Mouse (Mus musculus) midbrain, embryonic 13.5 days (tissue): ENCODE measurements at regions not wholly inside any gene's neighbourhood (a gene's known extent, or its start where the extent isn't known, plus 50 kb on each side); places are given as distances from the start of the nearest gene placed in this dataset.

Source experiments
- ATAC-seq: fragments of 200-750 bp; cut with Nextera tagmentation; 2 replicates; pipeline ENCODE4 v1.8.0; 2017; ENCODE audit warnings: mild to moderate bottlenecking, moderate TSS enrichment, moderate library complexity
- H3K27ac ChIP-seq: fragments of 300-500 bp; sonication (generic); 2 replicates; pipeline ENCODE4 v1.5.1; 2015; ENCODE audit warnings: inconsistent platforms, mild to moderate bottlenecking, moderate library complexity
- H3K27me3 ChIP-seq: fragments of 300-500 bp; sonication (generic); 2 replicates; pipeline ENCODE4 v1.6.1; 2015; ENCODE audit warnings: mild to moderate bottlenecking, inconsistent platforms
- H3K36me3 ChIP-seq: fragments of 300-500 bp; sonication (generic); 2 replicates; pipeline ENCODE4 v1.6.1; 2015; ENCODE audit warnings: mild to moderate bottlenecking, inconsistent platforms
- H3K4me1 ChIP-seq: fragments of 300-500 bp; sonication (generic); replicated peaks from 2 replicates; pipeline ENCODE4 v1.6.1; 2015; ENCODE audit warnings: inconsistent platforms
- H3K4me2 ChIP-seq: fragments of 300-500 bp; sonication (generic); replicated peaks from 2 replicates; pipeline ENCODE4 v1.6.1; 2015; ENCODE audit warnings: moderate library complexity, mild to moderate bottlenecking, inconsistent platforms
- H3K4me3 ChIP-seq: fragments of 300-500 bp; sonication (generic); replicated peaks from 2 replicates; pipeline ENCODE4 v1.5.1; 2015; ENCODE audit warnings: mild to moderate bottlenecking, inconsistent platforms
- H3K9ac ChIP-seq: fragments of 300-500 bp; sonication (generic); replicated peaks from 2 replicates; pipeline ENCODE4 v1.6.1; 2015; ENCODE audit warnings: mild to moderate bottlenecking, inconsistent platforms
- H3K9me3 ChIP-seq: fragments of 300-500 bp; sonication (generic); 2 replicates; pipeline ENCODE4 v1.6.1; 2016; ENCODE audit warnings: mild to moderate bottlenecking, inconsistent platforms
- WGBS: fragments of 180-500 bp; shearing (Covaris S2); methylation state at CpG from one replicate; pipeline ENCODE4 v1.1.7; 2015; 5-methylcytosine and 5-hydroxymethylcytosine counted together

DNA sequence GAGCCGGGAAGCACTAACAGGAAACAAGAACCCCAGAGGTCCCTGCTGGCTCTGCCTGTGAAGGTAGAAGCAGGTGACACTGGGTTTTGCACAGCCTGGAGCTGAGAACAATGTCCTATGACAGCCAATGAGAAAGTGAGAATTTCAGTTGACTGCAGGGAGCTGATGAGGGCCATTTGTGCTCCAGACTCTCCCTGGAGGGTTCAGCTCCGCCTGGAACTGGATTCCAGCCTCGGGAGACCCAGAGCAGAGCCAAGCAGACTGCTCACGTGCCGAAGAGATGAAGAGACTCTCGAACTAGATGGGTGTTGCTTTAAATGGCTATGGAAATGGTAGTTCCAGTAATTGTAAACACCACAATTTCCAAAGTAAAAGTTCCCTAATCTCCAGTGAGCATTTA lies 93.5 kb downstream of the Cand1 start:
- 74% methylated on average over 6 of the region's 6 CpGs for WGBS
- no peak overlapping the region for H3K4me2 ChIP-seq
- H3K36me3 ChIP-seq, result no peaks in the 10 kb centered on the region
- no peak for ATAC-seq
- H3K4me1 ChIP-seq, result no peaks in the 10 kb centered on the region
- no peak overlapping the region for H3K4me3 ChIP-seq
- no peaks in the 10 kb centered on the region for H3K27me3 ChIP-seq
- H3K27ac ChIP-seq, result no peak overlapping the region
- no peak overlapping the region for H3K9ac ChIP-seq
- no peaks in the 10 kb centered on the region for H3K9me3 ChIP-seq

DNA sequence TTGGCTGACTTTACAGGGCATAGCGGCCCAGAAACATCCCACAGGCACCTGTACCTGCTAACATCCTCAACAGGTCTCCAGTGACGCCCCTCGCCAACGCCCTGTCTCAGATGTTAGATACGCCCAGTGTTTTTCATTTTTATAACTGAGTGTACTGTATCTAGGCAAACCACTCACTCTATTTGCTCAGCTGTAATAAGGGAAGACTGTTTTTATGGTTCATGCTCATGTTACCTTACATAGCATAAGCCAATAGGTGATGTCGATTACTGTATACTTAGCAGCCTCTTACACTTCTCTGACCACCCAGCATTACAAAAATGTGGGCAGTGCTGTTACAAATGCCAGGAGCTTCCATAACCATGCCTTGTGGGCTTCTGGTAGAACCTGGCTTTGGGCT lies 97.0 kb downstream of the Cand1 start:
- no peak for ATAC-seq
- no peak overlapping the region for H3K4me3 ChIP-seq
- H3K27ac ChIP-seq, result no peak overlapping the region
- no peak overlapping the region for H3K4me2 ChIP-seq
- WGBS, result 94% methylated on average over 6 of the region's 6 CpGs
- H3K9me3 ChIP-seq, result no peaks in the 10 kb centered on the region
- H3K4me1 ChIP-seq, result no peaks in the 10 kb centered on the region
- no peaks in the 10 kb centered on the region for H3K36me3 ChIP-seq
- H3K9ac ChIP-seq, result no peak overlapping the region
- no peaks in the 10 kb centered on the region for H3K27me3 ChIP-seq

DNA sequence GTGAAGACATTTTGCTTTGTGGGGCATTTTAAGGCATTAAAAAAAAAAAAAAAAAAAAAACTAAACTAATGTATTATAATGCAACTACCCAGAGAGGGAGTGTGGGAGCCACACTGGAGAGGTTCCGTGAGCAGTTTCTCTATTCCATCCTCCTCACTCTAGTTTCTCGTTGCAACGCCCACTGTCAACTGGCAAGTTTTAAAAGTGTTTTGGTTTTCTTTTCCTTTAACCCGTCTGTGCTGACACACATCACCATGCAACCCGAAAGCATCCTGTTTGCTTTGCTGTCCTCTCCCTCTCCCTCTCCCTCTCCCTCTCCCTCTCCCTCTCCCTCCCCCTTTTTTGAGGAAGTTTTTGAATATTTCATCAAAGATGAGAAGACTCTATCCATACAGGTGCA lies 97.5 kb downstream of the Cand1 start:
- Histone ChIP-seq H3K27me3 (no peaks in the 10 kb centered on the region), H3K36me3 (no peaks in the 10 kb centered on the region), H3K27ac (no peak overlapping the region), H3K9me3 (no peaks in the 10 kb centered on the region), H3K9ac (no peak overlapping the region), H3K4me1 (no peaks in the 10 kb centered on the region), H3K4me2 (no peak overlapping the region), H3K4me3 (no peak overlapping the region)
- WGBS, result 90% methylated on average over 5 of the region's 5 CpGs
- ATAC-seq, result no peak

DNA sequence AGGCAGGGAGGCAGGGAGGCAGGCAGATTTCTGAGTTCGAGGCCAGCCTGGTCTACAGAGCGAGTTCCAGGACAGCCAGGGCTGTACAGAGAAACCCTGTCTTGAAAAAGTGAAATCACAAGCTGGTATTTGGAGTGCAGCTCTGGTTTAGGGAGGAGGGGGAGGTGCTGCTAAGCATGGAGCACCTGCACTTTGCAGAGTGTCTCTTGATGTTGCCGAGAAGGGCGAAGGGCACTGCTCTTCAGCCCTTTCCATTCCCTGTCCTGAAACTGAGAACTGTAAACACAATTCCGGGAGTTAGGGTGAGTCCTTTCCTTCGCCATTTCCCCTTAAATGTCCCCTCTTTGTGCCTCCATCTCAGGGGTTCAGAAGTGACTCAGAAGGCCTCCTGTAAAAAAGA lies 101.6 kb downstream of the Cand1 start:
- no peaks in the 10 kb centered on the region for H3K27me3 ChIP-seq
- H3K9ac ChIP-seq, result no peak overlapping the region
- H3K27ac ChIP-seq, result no peak overlapping the region
- H3K4me3 ChIP-seq, result no peak overlapping the region
- H3K4me2 ChIP-seq, result no peak overlapping the region
- 80% methylated on average over 6 of the region's 6 CpGs for WGBS
- ATAC-seq, result no peak
- no peaks in the 10 kb centered on the region for H3K9me3 ChIP-seq
- H3K4me1 ChIP-seq, result no peaks in the 10 kb centered on the region
- H3K36me3 ChIP-seq, result no peaks in the 10 kb centered on the region

DNA sequence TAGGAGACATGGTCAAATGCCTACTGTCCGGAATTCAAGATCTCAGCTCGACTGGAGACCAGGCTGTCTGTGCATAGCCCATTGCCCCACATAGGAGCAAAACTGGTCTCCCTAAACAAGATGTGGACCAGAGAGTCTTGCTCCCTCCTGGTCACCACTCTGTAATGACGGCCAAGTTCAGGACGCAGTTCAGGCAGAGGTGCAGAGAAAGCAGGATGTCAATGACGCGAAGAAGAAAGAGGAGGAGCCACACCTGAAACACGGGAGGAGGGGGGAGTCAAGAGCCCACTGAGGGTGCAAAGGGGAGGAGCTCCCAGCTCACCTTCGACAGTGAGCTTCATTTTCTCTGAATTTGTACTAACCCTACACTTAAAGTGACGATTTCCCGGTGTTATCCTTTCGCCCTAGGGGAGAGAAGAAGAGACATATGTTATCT lies 104.3 kb downstream of the Cand1 start:
- Histone ChIP-seq H3K4me1 (peaks cover 8% of the 10 kb centered on the region), H3K9me3 (no peaks in the 10 kb centered on the region), H3K36me3 (no peaks in the 10 kb centered on the region), H3K9ac (no peak overlapping the region), H3K4me2 (no peak overlapping the region), H3K4me3 (no peak overlapping the region), H3K27me3 (no peaks in the 10 kb centered on the region), H3K27ac (no peak overlapping the region)
- no peak for ATAC-seq
- 63% methylated on average over 11 of the region's 11 CpGs for WGBS

DNA sequence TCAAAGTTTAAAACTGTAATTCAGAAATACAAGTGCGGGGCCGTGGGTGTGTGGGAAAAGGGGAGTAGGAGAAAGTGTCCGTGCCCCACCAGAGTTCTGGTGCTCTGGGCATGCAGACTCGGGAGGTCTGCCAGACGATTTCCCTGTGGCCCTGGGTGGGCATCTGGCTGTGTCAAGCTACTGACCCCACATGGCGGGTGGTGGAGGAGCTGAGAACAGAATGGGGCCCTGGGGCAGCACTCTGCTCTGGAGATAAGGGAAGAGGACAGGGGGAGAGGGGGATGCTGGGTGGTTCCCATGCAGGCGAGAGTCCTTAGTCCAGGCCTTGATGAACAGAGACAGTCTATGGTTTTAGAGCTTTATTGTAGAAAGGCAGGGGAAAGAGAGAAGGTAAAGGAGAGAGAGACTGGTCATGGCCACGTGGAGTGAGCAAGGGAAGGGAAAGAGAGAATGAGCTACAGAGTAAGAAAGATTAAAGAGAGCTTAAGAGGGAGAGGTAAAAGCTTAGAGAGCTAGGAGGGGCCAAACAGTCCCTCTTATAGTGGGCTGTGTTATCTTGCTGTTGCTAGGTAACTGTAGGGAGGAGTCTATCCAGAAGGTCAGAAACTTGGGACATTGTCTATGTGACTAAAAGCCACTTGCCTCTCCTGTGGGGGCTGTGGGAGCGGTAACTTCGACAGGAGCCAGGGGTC lies 104.9 kb downstream of the Cand1 start:
- H3K4me3 ChIP-seq, result no peak overlapping the region
- no peak overlapping the region for H3K9ac ChIP-seq
- ATAC-seq, result no peak
- H3K4me1 ChIP-seq, result peaks cover 8% of the 10 kb centered on the region
- H3K27me3 ChIP-seq, result no peaks in the 10 kb centered on the region
- 48% methylated on average over 10 of the region's 10 CpGs for WGBS
- no peaks in the 10 kb centered on the region for H3K36me3 ChIP-seq
- no peak overlapping the region for H3K4me2 ChIP-seq
- H3K27ac ChIP-seq, result no peak overlapping the region
- no peaks in the 10 kb centered on the region for H3K9me3 ChIP-seq

DNA sequence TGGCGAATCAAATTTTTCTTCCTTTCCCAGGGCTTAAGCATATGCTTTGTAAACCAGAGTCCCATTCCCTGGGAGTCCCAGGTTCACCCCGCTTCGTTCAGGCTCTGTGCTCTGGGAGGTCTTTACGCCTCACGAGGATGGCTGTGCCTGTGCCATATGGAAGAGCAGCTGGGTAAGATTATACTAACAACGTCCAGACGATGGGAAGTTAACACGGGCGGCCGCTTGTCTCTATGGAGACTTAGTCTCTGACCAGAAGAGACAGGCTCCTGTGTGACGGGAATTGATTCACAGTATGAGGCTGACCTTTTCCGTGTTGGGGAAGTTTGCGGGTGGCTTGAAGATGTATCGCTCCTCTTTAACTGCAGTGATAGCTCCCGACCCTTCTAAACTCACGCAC lies 107.9 kb downstream of the Cand1 start:
- H3K9me3 ChIP-seq, result no peaks in the 10 kb centered on the region
- H3K4me3 ChIP-seq, result no peak overlapping the region
- no peaks in the 10 kb centered on the region for H3K36me3 ChIP-seq
- H3K9ac ChIP-seq, result no peak overlapping the region
- ATAC-seq, result peak; percentile 80
- no peak overlapping the region for H3K27ac ChIP-seq
- H3K4me1 ChIP-seq, result peaks cover 8% of the 10 kb centered on the region
- no peaks in the 10 kb centered on the region for H3K27me3 ChIP-seq
- peak overlapping the region; percentile 33 for H3K4me2 ChIP-seq
- 36% methylated on average over 16 of the region's 16 CpGs for WGBS

DNA sequence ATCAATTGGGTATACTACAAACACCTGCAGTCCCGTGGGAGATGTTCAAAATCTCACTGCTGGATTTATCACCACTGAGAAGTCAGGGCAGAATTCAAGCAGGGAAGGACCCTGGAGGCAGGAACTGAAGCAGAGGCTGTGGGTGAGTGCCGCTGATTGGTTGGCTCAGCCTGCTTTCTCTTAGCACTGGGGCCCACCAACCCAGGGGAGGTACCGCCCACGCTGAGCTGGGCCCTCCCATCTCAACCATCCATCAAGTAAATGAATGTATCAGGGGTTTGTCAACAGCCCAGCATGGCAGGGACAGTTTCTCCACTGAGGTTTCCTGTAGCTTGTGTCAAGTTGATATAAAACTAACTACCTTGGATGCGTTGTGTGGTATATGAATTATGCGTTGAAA lies 109.2 kb downstream of the Cand1 start:
- no peak overlapping the region for H3K9ac ChIP-seq
- 89% methylated on average over 6 of the region's 6 CpGs for WGBS
- ATAC-seq, result no peak
- H3K27ac ChIP-seq, result no peak overlapping the region
- H3K36me3 ChIP-seq, result no peaks in the 10 kb centered on the region
- peaks cover 8% of the 10 kb centered on the region for H3K4me1 ChIP-seq
- no peaks in the 10 kb centered on the region for H3K27me3 ChIP-seq
- no peak overlapping the region for H3K4me3 ChIP-seq
- H3K4me2 ChIP-seq, result no peak overlapping the region
- no peaks in the 10 kb centered on the region for H3K9me3 ChIP-seq

DNA sequence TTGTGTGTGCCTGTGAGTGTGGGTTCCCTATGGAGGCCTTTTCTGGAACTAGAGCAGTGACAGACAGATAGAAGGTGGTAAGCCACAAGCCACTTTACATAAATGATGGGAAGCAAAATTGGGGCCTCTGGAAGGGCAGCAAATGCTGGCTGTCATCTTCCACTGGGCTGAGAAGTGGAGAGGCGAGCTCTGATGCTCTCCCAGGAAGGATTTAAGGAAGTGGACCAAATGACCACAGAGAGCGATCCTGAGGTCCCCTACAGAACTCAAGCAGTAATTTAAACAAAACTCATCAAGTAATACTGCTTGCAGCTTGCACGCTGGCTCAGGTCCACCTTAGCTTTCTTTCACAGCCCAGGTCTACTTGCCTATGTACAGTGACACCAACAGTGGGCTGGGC lies 111.8 kb downstream of the Cand1 start:
- no peak overlapping the region for H3K4me2 ChIP-seq
- no peaks in the 10 kb centered on the region for H3K9me3 ChIP-seq
- WGBS, result 97% methylated on average over 3 of the region's 3 CpGs
- no peak for ATAC-seq
- H3K27ac ChIP-seq, result no peak overlapping the region
- H3K27me3 ChIP-seq, result no peaks in the 10 kb centered on the region
- H3K9ac ChIP-seq, result no peak overlapping the region
- no peak overlapping the region for H3K4me3 ChIP-seq
- H3K4me1 ChIP-seq, result peaks cover 8% of the 10 kb centered on the region
- H3K36me3 ChIP-seq, result no peaks in the 10 kb centered on the region

DNA sequence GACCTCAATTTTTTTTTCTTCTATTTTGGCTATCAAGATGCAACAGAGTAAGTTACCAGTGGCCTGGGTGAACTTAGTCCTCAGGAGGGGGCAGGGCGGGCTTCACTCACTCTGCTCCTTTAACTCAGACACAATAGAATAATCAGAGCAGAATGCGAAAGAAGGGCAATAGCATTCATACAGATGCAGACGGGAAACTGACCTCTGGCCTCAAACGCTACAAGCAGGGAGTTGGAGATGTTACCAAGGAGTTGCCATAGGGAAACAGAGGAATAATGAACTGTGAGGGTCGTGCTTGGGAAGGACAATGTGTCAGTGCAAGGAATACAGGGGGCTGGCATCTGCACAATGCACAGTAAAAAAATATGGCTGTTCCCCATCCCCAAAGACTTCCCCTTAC lies 116.3 kb downstream of the Cand1 start:
- no peaks in the 10 kb centered on the region for H3K36me3 ChIP-seq
- H3K27me3 ChIP-seq, result no peaks in the 10 kb centered on the region
- H3K4me1 ChIP-seq, result no peaks in the 10 kb centered on the region; the same call in 1 of the 2 replicates
- no peak overlapping the region for H3K9ac ChIP-seq
- no peak for ATAC-seq
- 22% methylated on average over 5 of the region's 5 CpGs for WGBS
- H3K4me2 ChIP-seq, result no peak overlapping the region
- no peak overlapping the region for H3K4me3 ChIP-seq
- no peaks in the 10 kb centered on the region for H3K9me3 ChIP-seq
- no peak overlapping the region for H3K27ac ChIP-seq

DNA sequence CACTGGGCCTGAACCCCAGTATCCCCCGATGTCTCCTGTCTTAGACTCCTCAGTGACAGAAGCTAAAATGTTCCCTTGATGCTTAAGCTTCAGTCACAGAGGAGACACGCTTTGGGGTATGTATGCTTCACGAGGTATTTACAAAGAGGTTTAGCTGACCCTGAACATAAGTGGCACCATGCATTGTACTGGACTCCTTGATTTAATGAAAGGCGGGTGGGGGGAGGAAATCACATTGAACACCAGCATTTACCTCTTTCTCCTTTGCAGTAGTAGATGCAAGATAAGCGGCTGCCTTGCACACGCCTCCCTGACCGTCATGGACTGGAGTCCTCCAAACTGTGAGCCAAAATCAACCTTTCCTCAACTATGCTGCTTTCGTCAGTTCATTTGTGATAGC lies 117.5 kb downstream of the Cand1 start:
- ATAC-seq, result no peak
- H3K4me2 ChIP-seq, result no peak overlapping the region
- 77% methylated on average over 8 of the region's 8 CpGs for WGBS

DNA sequence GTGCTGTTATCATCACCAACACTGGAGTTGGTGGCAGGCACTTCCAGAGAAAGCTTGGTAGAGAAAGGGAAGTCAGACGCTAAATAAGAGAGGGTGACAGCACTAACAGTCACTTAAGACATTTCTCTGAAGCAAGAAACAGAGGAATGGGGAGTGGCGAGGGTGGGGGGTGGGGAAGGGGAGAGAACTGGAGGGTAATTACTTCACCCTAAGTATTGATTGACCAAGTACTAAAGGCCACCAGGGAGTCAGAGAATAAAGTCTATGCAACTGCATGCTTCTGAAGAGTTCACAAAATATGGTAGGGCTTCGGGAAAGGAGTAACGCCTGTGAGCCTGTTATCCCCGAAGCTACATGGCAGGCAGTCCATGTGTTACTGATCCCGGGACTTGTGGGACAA lies 118.3 kb downstream of the Cand1 start:
- Histone ChIP-seq H3K27me3 (no peaks in the 10 kb centered on the region), H3K9ac (no peak overlapping the region), H3K9me3 (no peaks in the 10 kb centered on the region), H3K27ac (no peak overlapping the region), H3K36me3 (no peaks in the 10 kb centered on the region), H3K4me3 (no peak overlapping the region), H3K4me1 (no peaks in the 10 kb centered on the region; the same call in 1 of the 2 replicates), H3K4me2 (no peak overlapping the region)
- no peak for ATAC-seq
- WGBS, result 77% methylated on average over 6 of the region's 6 CpGs

More for the DNA sequence above, 117.5 kb downstream of the Cand1 start:
- H3K27me3 ChIP-seq, result no peaks in the 10 kb centered on the region
- no peak overlapping the region for H3K4me3 ChIP-seq
- H3K9me3 ChIP-seq, result no peaks in the 10 kb centered on the region
- no peak overlapping the region for H3K9ac ChIP-seq
- H3K27ac ChIP-seq, result no peak overlapping the region
- no peaks in the 10 kb centered on the region for H3K36me3 ChIP-seq
- no peaks in the 10 kb centered on the region; the same call in 1 of the 2 replicates for H3K4me1 ChIP-seq

DNA sequence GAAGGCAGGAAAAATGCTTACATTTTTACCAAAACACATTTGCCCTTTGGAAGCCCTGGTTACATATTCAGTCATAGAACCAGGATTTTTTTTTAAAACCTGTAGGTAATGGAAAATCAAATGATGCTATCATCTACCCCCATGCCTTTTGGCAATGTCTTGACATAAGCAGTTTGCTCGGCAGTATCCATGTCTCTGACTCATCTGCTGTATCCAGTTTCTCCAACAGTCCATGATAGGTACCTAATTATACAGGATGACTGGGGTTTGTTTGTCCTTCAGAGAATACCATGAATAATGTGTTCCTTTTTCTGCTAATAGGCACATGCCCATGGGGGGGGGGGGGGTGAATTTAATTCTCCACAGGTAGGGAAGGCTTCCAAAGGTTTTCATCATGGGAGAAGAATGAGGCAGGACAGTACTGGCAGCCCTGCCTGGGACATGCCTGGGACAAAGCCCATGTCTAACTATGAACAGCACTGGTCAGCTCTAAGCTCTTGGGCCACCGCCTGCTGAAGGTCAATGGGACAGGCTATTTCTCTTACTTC lies 122.9 kb downstream of the Cand1 start:
- Histone ChIP-seq H3K36me3 (no peaks in the 10 kb centered on the region), H3K4me3 (no peak overlapping the region), H3K9ac (no peak overlapping the region), H3K9me3 (no peaks in the 10 kb centered on the region), H3K27me3 (no peaks in the 10 kb centered on the region), H3K4me1 (no peaks in the 10 kb centered on the region; the same call in 1 of the 2 replicates), H3K4me2 (no peak overlapping the region), H3K27ac (no peak overlapping the region)
- WGBS, result 76% methylated on average over 2 of the region's 2 CpGs
- ATAC-seq, result no peak
